Mouse (Mus musculus): ENCODE data around the gene Mpp5.

DNA sequence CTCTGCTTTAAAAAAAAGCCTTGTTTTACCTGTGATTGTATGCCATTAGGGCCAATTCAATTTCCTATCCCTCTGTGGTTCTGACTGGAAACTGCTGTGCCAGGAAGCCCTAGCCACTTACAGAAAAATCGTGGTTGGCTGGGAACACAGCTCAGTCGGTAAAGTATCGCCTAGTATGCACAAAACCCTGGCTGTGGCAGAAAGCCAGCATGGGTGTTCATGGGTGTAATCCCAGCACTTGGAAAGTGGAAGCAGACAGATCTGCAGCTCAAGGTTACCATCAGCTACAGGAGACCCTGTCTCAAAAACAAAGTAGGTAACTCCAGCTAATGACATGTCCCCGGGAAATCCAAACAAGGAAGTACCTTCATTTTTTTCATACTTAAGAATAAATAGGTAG lies 91.2 kb downstream of the Mpp5 start:
- TF ChIP-seq EP300 (optimal IDR thresholded peaks at IDR 0.05) (no peak), CTCF (IDR thresholded peaks at IDR 0.05; ENCODE audit: low read depth) (no peak)

Data from stomach, postnatal 0 days (tissue).